Mouse (Mus musculus): Measurements from ENCODE around the gene Slc22a15. TPM values are rescaled to one million over a fixed set of nuclear protein-coding genes. Genes with fewer than 3 reads are reported as not detected.

Slc22a15 gene
- polyA plus RNA-seq, 1 experiment from 2014 or later, result 4.5 TPM

DNA sequence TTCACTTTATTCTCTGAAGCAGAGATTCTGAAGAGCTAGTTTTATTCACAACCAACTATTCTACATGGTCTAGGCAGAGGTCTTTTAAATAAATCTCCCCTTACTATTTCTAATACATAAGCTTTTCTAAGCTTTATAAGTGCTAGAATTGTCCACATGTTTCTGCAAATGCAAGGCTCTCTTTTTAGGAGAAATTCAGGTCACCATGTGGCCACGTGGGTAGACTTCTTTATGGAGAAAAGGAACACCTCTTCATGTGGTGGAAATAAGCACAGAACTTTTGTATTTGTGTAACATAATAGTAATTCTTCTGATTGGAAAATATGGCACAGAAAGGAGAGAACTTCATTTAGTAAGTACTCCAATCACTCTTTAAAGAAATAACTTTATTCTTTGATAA lies 70.2 kb downstream of the Slc22a15 start:
- ATAC-seq (replicated peaks), result no peak
- H3K4me3 ChIP-seq, result no peak overlapping the region
- no peaks in the 10 kb centered on the region for H3K9me3 ChIP-seq
- WGBS, result 74% methylated on average over 1 of the region's 1 CpGs
- no peak overlapping the region for H3K4me2 ChIP-seq (replicated peaks)
- H3K9ac ChIP-seq (replicated peaks), result no peak overlapping the region
- no peaks in the 10 kb centered on the region for H3K4me1 ChIP-seq
- H3K27me3 ChIP-seq, result no peaks in the 10 kb centered on the region
- no peak overlapping the region for H3K27ac ChIP-seq (replicated peaks)
- no peaks in the 10 kb centered on the region for H3K36me3 ChIP-seq

DNA sequence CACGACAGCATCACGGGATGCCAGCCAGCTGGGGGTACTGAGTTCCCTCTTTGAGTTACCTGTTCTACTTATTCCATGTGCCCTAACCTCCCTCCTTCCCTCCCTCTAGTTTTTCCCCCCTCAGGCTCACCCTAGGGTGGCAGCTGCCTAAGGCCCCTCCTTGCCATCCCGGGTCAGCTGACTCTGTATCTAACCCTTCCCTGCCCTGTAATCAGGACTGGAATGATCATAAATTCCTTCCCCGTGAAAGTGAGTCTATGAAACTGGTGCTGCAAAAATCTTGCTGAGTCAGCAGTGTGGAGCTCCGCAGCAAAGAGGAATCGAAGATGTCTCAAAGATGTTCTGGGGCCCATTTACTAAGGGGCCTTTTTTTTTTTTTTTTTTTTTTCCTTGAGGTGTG lies 72.9 kb downstream of the Slc22a15 start:
- Histone ChIP-seq H3K27ac (replicated peaks) (no peak overlapping the region), H3K27me3 (no peaks in the 10 kb centered on the region), H3K36me3 (no peaks in the 10 kb centered on the region), H3K4me3 (no peak overlapping the region), H3K4me1 (no peaks in the 10 kb centered on the region), H3K9me3 (no peaks in the 10 kb centered on the region), H3K4me2 (replicated peaks) (no peak overlapping the region), H3K9ac (replicated peaks) (no peak overlapping the region)
- 84% methylated on average over 6 of the region's 6 CpGs for WGBS
- no peak for ATAC-seq (replicated peaks)

DNA sequence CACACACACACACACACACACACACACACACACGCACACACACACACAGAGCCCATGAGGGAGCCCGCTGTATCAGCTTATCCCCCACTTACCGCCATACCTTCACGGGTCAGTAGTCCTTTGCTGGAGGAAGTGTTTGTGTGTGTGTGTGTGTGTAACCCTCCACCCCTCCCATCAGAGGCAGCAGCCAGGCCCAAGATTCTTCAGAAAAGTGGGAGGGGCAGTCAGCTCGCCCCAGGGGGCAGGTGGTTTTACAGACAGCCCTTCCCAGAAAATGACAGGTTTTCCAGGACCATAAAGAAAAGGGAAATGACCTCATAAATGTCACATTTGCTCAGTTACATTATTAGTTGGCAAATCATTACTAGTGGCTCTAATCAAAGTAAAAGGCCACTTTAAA lies 75.4 kb downstream of the Slc22a15 start, which contains the start of gene Mab21l3:
Mab21l3 (minus strand) TSS at position 144 of the 400 bp plus-strand sequence.
- no peak within 1 kb of the TSS for H3K27ac ChIP-seq (replicated peaks)
- H3K4me3 ChIP-seq, result no peak within 1 kb of the TSS
- no peaks in the 10 kb centered on the region for H3K36me3 ChIP-seq
- no peaks in the 10 kb centered on the region for H3K9me3 ChIP-seq
- H3K27me3 ChIP-seq, result no peaks in the 10 kb centered on the region
- H3K9ac ChIP-seq (replicated peaks), result no peak within 1 kb of the TSS
- no peak for ATAC-seq (replicated peaks)
- no peak within 1 kb of the TSS for H3K4me2 ChIP-seq (replicated peaks)
- no peaks in the 10 kb centered on the region for H3K4me1 ChIP-seq
- 86% methylated on average over 5 of the region's 5 CpGs for WGBS

DNA sequence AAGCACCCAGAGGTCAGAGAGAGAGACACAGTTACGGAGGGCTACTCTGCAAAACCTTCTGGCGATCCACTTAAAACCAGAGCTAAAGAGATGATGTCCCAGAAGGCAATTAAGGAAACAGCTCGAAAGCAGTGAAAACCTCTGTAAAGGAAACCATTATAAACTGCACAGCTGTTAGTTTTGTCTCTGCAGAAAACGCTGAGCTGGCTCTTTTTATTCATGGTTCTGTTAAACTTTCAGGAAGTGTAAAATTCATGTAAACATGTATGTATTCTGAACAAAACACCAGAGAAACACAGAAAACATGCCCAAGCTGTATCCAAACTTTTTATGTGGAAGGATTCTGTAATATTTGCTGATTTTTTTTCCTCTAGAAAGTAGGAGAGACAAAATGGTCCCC lies 78.2 kb downstream of the Slc22a15 start:
- no peaks in the 10 kb centered on the region for H3K9me3 ChIP-seq
- no peaks in the 10 kb centered on the region for H3K4me1 ChIP-seq
- H3K36me3 ChIP-seq, result no peaks in the 10 kb centered on the region
- no peak overlapping the region for H3K9ac ChIP-seq (replicated peaks)
- no peak for ATAC-seq (replicated peaks)
- no peak overlapping the region for H3K4me2 ChIP-seq (replicated peaks)
- H3K27me3 ChIP-seq, result no peaks in the 10 kb centered on the region
- H3K4me3 ChIP-seq, result no peak overlapping the region
- no peak overlapping the region for H3K27ac ChIP-seq (replicated peaks)
- 66% methylated on average over 4 of the region's 4 CpGs for WGBS

DNA sequence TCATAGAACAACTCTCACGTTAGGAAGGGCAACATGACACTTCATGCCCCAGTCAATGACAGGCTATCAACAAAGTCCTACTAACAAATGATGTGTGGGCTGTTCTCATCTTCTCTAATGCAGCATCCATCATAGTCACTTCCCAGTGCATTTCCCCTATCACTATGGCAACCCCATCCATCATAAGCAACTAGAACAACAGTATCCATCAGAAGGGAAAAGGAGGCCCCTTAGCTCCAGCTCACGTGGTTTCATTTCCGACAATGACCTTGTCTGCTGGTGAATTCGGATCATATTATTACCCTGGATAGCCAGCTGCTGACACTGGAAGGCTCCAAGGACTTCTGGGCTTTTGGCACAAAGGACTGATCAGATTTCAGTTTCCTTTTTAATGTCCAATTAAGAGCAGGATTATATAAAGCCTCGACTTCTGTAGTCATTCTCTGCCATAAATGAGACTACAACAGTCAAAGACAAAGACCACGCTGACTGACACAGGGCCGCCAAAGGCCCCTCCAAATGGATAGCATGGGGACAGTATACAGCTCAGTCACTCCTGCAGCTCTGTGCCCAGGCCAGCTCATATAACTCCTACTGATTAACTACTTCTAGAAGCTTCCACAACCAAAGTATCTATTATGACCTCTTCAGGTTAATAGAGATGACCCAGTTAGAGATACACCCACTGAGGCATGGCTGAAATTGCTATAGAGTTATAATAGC lies 81.7 kb downstream of the Slc22a15 start:
- H3K27ac ChIP-seq (replicated peaks), result no peak overlapping the region
- ATAC-seq (replicated peaks), result no peak; the same call in 1 of the 2 replicates

DNA sequence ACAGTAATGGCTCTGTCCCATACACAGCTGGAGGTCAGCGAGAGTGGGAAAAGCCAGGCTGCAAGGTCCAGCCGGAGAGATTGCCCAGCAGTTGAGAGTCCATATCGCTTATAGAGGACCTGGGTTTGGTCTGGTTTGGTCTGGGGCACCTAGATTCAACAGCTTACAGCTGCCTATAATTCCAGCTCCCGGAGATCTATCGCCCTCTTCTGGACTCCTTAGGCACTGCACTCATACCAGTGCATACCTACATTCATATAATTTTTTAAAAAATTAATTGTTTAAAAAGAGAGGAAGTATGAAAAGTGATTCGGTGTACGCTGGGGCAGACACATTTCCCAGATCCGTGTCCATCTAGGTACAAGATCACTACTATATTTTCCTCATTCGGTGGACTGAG lies 84.9 kb downstream of the Slc22a15 start:
- Histone ChIP-seq H3K4me3 (no peak overlapping the region), H3K9ac (replicated peaks) (no peak overlapping the region), H3K4me2 (replicated peaks) (no peak overlapping the region), H3K4me1 (peaks cover 13% of the 10 kb centered on the region), H3K9me3 (no peaks in the 10 kb centered on the region), H3K27me3 (no peaks in the 10 kb centered on the region), H3K27ac (replicated peaks) (no peak overlapping the region), H3K36me3 (no peaks in the 10 kb centered on the region)
- no peak for ATAC-seq (replicated peaks)
- WGBS, result 88% methylated on average over 9 of the region's 9 CpGs

More for the DNA sequence above, 81.7 kb downstream of the Slc22a15 start:
- Histone ChIP-seq H3K4me2 (replicated peaks) (no peak overlapping the region), H3K4me3 (no peak overlapping the region), H3K9me3 (no peaks in the 10 kb centered on the region), H3K9ac (replicated peaks) (no peak overlapping the region), H3K4me1 (no peaks in the 10 kb centered on the region), H3K36me3 (no peaks in the 10 kb centered on the region), H3K27me3 (no peaks in the 10 kb centered on the region)
- 66% methylated on average over 7 of the region's 7 CpGs for WGBS

DNA sequence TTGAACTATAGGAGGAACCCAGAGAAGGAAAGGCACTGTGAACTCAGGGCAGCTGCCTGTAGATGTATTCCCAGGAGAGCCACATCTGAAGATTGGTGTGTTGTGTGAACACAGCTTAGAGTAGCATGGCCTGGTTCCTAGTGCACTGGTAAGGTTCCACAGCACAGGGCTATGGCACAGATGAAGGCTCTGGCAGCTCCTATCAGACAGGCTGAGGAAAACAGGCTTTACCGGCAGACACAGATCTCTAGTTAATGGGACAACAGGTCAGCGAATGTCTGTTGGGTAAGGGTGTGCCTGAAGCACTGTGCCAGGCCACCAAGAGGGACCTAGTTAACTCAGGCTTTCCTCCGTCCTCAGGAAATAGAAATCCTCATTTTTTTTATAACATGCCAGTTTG lies 87.3 kb downstream of the Slc22a15 start:
- H3K36me3 ChIP-seq, result no peaks in the 10 kb centered on the region
- H3K4me1 ChIP-seq, result peaks cover 13% of the 10 kb centered on the region
- H3K4me2 ChIP-seq (replicated peaks), result no peak overlapping the region
- 85% methylated on average over 3 of the region's 3 CpGs for WGBS
- H3K4me3 ChIP-seq, result no peak overlapping the region
- H3K9ac ChIP-seq (replicated peaks), result no peak overlapping the region; the same call in 1 of the 2 replicates
- H3K27me3 ChIP-seq, result no peaks in the 10 kb centered on the region
- H3K9me3 ChIP-seq, result no peaks in the 10 kb centered on the region
- H3K27ac ChIP-seq (replicated peaks), result no peak overlapping the region
- no peak for ATAC-seq (replicated peaks)

DNA sequence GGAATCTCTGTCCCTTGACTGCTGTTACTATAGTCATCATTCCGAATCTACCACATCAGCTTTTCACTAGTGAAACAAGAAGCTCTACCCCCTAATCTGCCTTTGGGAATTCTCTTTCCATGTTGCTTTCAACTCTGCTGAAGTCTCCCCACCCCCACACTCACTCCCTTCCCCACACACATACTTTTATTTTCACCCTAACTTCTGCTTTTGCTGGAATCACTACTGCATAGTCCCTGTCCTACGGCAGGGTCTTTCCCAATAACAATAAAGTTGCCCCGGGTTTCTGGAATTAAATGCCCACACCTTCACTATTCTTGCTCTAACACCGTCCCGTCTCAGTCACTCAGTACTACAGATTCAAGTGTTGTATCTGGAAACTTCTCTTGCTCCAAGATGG lies 87.7 kb downstream of the Slc22a15 start:
- Histone ChIP-seq H3K4me3 (peak overlapping the region; percentile 13; the same call in 1 of the 2 replicates), H3K27ac (replicated peaks) (no peak overlapping the region), H3K4me2 (replicated peaks) (peak overlapping the region; percentile 40), H3K4me1 (peaks cover 13% of the 10 kb centered on the region), H3K36me3 (no peaks in the 10 kb centered on the region), H3K9ac (replicated peaks) (peak overlapping the region; percentile 27; the same call in 1 of the 2 replicates), H3K9me3 (no peaks in the 10 kb centered on the region), H3K27me3 (no peaks in the 10 kb centered on the region)
- WGBS, result 67% methylated on average over 5 of the region's 5 CpGs
- ATAC-seq (replicated peaks), result no peak

DNA sequence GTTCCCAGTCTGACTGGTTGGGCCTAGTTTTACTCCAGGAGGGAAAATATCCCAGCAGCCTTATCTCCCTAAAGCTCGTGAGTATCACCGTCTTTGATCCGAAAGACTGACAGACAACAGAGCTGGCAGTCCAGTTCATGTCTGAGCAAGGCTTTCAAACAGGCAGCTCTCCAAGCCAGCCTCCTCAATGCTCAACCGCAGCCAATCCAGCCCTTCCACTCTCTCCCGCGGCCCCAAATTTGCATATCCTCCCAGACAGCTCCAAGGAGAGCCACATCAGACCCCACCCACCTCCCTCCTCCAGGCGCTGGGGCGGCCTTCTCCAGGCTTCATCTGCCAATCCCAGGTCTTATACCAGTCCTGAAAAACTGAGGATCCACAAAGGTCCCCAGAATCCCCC lies 88.2 kb downstream of the Slc22a15 start:
- Histone ChIP-seq H3K4me1 (peaks cover 13% of the 10 kb centered on the region), H3K9ac (replicated peaks) (0 out of 2 replicates have a peak overlapping the region, but pooled peaks have one; percentile 27), H3K4me2 (replicated peaks) (peak overlapping the region; percentile 40), H3K36me3 (no peaks in the 10 kb centered on the region), H3K27ac (replicated peaks) (no peak overlapping the region), H3K4me3 (peak overlapping the region; percentile 13; the same call in 1 of the 2 replicates), H3K27me3 (no peaks in the 10 kb centered on the region), H3K9me3 (no peaks in the 10 kb centered on the region)
- ATAC-seq (replicated peaks), result peak; percentile 95
- under 1% methylated on average over 8 of the region's 8 CpGs for WGBS

DNA sequence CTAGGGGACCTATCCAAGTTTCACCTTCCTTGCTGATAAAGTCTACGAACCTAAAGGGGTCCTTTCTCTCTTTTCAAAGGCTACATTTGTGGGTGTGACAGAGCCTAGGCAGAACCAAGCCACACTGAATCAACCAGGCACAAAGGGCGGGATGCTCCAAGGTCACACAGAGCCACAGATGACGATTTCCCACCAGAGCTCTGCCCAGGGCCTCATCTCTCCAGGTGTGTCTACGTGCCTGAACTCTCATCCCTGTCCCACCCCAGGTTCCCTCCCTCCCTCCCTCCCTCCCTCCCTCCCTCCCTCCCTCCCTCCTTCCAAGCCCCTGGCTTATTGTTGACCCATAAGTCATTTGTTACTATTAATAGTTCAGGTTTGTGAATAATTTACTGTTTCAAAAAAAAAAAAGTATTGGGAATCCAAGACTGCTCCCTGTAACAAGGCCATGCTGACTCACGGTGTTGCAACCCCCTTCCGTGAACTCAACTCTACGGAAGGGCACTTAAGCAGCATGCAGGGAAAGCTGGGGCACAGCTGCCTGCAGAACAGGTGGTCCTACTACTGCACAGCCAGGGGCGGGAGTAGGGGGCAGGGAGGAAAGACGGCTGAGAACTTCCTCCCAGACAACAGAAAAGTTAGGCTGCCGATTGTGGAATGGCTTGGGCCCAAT lies 92.9 kb downstream of the Slc22a15 start:
- ATAC-seq (replicated peaks), result no peak
- no peak overlapping the region for H3K27ac ChIP-seq (replicated peaks)
- WGBS, result 44% methylated on average over 10 of the region's 10 CpGs
- H3K9ac ChIP-seq (replicated peaks), result no peak overlapping the region
- H3K4me3 ChIP-seq, result no peak overlapping the region
- no peaks in the 10 kb centered on the region for H3K36me3 ChIP-seq
- H3K9me3 ChIP-seq, result no peaks in the 10 kb centered on the region
- peaks cover 12% of the 10 kb centered on the region for H3K4me1 ChIP-seq
- H3K4me2 ChIP-seq (replicated peaks), result no peak overlapping the region
- H3K27me3 ChIP-seq, result no peaks in the 10 kb centered on the region

DNA sequence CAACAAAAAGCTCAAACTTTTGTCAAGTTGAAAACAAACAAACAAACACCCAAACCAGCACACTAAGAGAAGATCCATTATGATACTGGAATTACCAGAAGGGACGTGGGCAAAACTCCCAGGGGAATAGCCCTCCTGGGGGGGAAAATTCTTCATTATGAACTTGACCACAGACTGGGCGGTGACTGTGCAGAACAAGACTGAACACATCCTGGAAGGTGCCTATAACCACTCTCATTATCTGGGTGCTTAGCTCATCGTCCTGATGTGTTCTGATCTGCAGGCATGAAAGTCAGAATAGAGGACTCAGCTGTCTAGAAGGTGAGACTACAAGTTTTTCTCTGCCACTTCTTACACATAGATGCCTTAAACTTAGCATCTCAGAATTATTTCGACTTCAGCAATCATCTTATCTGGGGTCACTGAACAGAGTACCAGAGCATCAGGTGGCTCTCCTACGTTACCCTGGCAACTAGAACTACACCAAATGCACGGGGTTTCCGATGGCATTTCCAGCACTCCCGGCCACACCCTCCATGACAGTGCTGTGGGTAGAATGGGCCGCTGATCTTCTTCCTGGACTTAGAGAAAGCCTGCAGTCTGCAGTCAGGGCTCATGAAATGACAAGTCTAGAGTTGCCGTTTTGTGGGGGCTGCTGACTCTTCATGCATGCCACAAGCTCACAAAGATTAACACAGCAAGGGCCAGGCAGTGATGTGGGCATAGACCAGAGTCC lies 94.2 kb downstream of the Slc22a15 start:
- ATAC-seq (replicated peaks), result no peak
- Histone ChIP-seq H3K9me3 (no peaks in the 10 kb centered on the region), H3K4me1 (no peaks in the 10 kb centered on the region), H3K9ac (replicated peaks) (no peak overlapping the region), H3K4me2 (replicated peaks) (no peak overlapping the region), H3K27ac (replicated peaks) (no peak overlapping the region), H3K27me3 (no peaks in the 10 kb centered on the region), H3K36me3 (no peaks in the 10 kb centered on the region), H3K4me3 (no peak overlapping the region)
- WGBS, result 81% methylated on average over 10 of the region's 10 CpGs

DNA sequence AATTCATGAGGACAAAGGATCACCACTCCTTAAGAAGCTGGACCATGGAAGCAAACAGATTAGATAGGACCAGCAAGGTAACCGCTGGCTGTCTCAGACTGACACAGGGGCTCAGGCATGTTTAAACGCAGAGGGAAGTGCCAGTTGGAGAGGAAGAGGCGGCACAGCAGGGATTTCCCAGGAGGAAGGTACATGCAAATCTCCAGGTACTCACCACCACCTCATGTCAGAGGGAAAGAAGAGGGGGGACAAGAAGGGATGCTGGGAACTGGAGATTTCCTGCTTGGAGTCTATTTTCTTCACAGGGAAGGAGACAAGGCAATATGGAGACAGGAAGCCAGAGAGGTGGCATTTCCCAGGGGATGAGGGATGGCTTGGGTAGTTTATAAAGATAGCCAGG lies 95.7 kb downstream of the Slc22a15 start:
- ATAC-seq (replicated peaks), result no peak
- WGBS, result 52% methylated on average over 3 of the region's 3 CpGs
- Histone ChIP-seq H3K9me3 (no peaks in the 10 kb centered on the region), H3K4me1 (no peaks in the 10 kb centered on the region), H3K27me3 (no peaks in the 10 kb centered on the region), H3K36me3 (no peaks in the 10 kb centered on the region), H3K9ac (replicated peaks) (no peak overlapping the region), H3K4me3 (no peak overlapping the region), H3K27ac (replicated peaks) (no peak overlapping the region), H3K4me2 (replicated peaks) (no peak overlapping the region)
